Mouse (Mus musculus): ENCODE data around the gene Gm36028.

- TF ChIP-seq CTCF (conservative IDR thresholded peaks at IDR 0.05; ENCODE audit: insufficient read depth, insufficient read length, low read depth, low read length) (no peak), POLR2A (IDR thresholded peaks at IDR 0.05; ENCODE audit: low read depth, low read length) (no peak)
Measured at GRCm38 (mm10) chr16:37874501-37875235, 13.7 kb upstream of the Gm36028 start.
